ENCODE assay signal across 9 mouse cellular contexts in the genomic region with DNA sequence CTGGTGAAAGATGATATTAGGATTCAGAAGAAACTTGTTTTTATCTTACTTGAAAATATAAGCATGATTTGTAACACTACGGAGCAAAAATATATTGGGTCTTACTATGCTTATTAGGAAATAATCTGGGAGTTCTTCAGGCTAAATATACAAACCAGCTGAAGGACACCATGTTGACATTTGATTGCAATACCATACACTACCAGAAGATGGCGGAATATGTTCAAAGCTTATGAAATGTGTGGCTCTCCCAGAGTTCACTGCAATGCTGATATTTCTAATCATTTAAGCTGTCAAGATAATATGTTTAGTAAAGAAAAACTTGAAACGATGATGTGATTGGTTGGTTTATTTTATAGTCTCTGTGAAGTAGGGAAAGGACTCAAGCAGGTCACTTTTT.
DNase-seq lines count a peak whose midpoint lies in the region; ATAC-seq and TF ChIP-seq lines count a peak whose summit lies in the region.
"Had no signal": no experiment of that assay in that cellular context is flagged by ENCODE, and none has a peak within 500 bp of the region (broad histone marks: within the 10 kb centered on the region; RNA-seq: fewer than 3 reads in every experiment).

No protein-coding gene starts in this region.

- no peaks in the 10 kb centered on the region for H3K27me3 ChIP-seq in MEL (ENCODE audit: control insufficient read depth in 1 of 2, insufficient read depth in 2 of 2, low read length in 2 of 2)

- no peaks in the 10 kb centered on the region for H3K9me3 ChIP-seq in MEL (replicated peaks; ENCODE audit: insufficient read depth, low read length)

- TF ChIP-seq CTCF in MEL (IDR thresholded peaks at IDR 0.05 in 2 of 3, conservative IDR thresholded peaks at IDR 0.05 in 1 of 3; ENCODE audit: control insufficient read depth in 1 of 3, insufficient read depth in 1 of 3, low read depth in 2 of 3, low read length in 3 of 3, poor library complexity in 1 of 3, severe bottlenecking in 1 of 3) = peak; percentile 7 to 68 (median 41); a peak in 4 of 6 replicates

- ATAC-seq in CD4-positive, CD25-positive, alpha-beta regulatory T cell, adult 4 months = no peak
- ATAC-seq in hematopoietic stem cell, adult 5-6 weeks (replicated peaks in 1 of 2; ENCODE audit: insufficient read depth in 1 of 2, low FRiP score in 2 of 2, low TSS enrichment in 1 of 2, low read depth in 1 of 2, poor library complexity in 2 of 2, severe bottlenecking in 2 of 2) = peak; percentile 78 to 91

- H3K4me3 ChIP-seq in MEL (ENCODE audit: control insufficient read depth in 1 of 2, insufficient read depth in 1 of 2, low read depth in 2 of 2, low read length in 2 of 2) = no peak overlapping the region
- H3K4me3 ChIP-seq: myocyte had no signal

- H3K27ac ChIP-seq in MEL (ENCODE audit: control insufficient read depth, low read depth, low read length) = no peak overlapping the region

- no peak for TF ChIP-seq EP300 in MEL (IDR thresholded peaks at IDR 0.05; ENCODE audit: low read depth in 1 of 2, low read length in 2 of 2)

- peak; percentile 70 for TF ChIP-seq RAD21 in MEL (IDR thresholded peaks at IDR 0.05; ENCODE audit: low read depth, low read length)

- H3K36me3 ChIP-seq in MEL (ENCODE audit: control insufficient read depth in 1 of 2, insufficient read depth in 2 of 2, low read length in 2 of 2) = no peaks in the 10 kb centered on the region

- no peaks in the 10 kb centered on the region for H3K79me2 ChIP-seq in MEL (ENCODE audit: control insufficient read depth, insufficient read depth, low read length, poor library complexity)

- H3K9ac ChIP-seq in MEL (ENCODE audit: control insufficient read depth, low read depth, low read length, poor library complexity, severe bottlenecking) = no peak overlapping the region

- no peaks in the 10 kb centered on the region for H3K4me1 ChIP-seq in MEL (ENCODE audit: control insufficient read depth in 1 of 2, insufficient read depth in 2 of 2, low read length in 2 of 2)

- peak; percentile 45 for DNase-seq in CD4-positive, CD25-positive, alpha-beta regulatory T cell, adult 2 months (ENCODE audit: low read depth, low spot score)
- DNase-seq in left cerebral cortex, adult 11 months (ENCODE audit: low spot score) = peak; percentile 11
- no peak for DNase-seq in left cerebral cortex, adult 8-10 months (ENCODE audit: low spot score in 2 of 2)
- DNase-seq in MEL (ENCODE audit: low read depth, low spot score) = peak; percentile 69
- DNase-seq in yolk sac, embryonic 10.5 days (ENCODE audit: low spot score) = no peak
- DNase-seq in cerebellum, adult 9-11 months = no peak

- no peak for TF ChIP-seq POLR2A in MEL (IDR thresholded peaks at IDR 0.05; ENCODE audit: control insufficient read depth in 1 of 2, insufficient read depth in 1 of 2, low read depth in 1 of 2, low read length in 2 of 2, poor library complexity in 1 of 2)

TF ChIP-seq in MEL, 35 proteins besides CTCF, POLR2A, EP300 and RAD21:
- TF ChIP-seq GATA1 (IDR thresholded peaks at IDR 0.05; ENCODE audit: low read depth, low read length) (0 out of 2 replicates have a peak, but pooled peaks have one; percentile 5), SIN3A (IDR thresholded peaks at IDR 0.05; ENCODE audit: low read length) (no peak), SMC3 (IDR thresholded peaks at IDR 0.05; ENCODE audit: low read depth, low read length) (peak; percentile 78), ZMIZ1 (IDR thresholded peaks at IDR 0.05; ENCODE audit: low read depth, low read length) (no peak), ZC3H11A (IDR thresholded peaks at IDR 0.05; ENCODE audit: low read depth, low read length) (peak; percentile 52), MEF2A (IDR thresholded peaks at IDR 0.05; ENCODE audit: extremely low read depth, insufficient replicate concordance, low read depth, low read length, poor library complexity, severe bottlenecking) (no peak), TBP (IDR thresholded peaks at IDR 0.05; ENCODE audit: low read depth, low read length) (no peak)

Comparison
In these comparisons a context has a peak if more than half of its experiments do, and no peak if none do; other contexts are left out.
1. DNase-seq: peak in CD4-positive, CD25-positive, alpha-beta regulatory T cell, adult 2 months (single experiment), left cerebral cortex, adult 11 months (single experiment) and MEL (single experiment); none in left cerebral cortex, adult 8-10 months (0 of 2), yolk sac, embryonic 10.5 days (single experiment) and cerebellum, adult 9-11 months (single experiment).